Mouse (Mus musculus) midbrain, postnatal 0 days (tissue): ENCODE data around the gene Spred1. TPM values are rescaled to one million over a fixed set of nuclear protein-coding genes. Genes with fewer than 3 reads are reported as not detected.
"Not testable (repeated sequence)": the region's sequence is repeated elsewhere in the genome, so short reads cannot be mapped to it uniquely, and the experiment has no call there.

Source experiments
- ATAC-seq: fragments of 200-750 bp; cut with Nextera tagmentation; 2 replicates; pipeline ENCODE4 v1.8.0; 2017; ENCODE audit warnings: moderate number of reproducible peaks, mild to moderate bottlenecking, moderate TSS enrichment, moderate library complexity; ENCODE audit not compliant: low FRiP score
- DNase-seq: peaks from one replicate; pipeline ENCODE4 v3.0.0-alpha.2; 2015; ENCODE audit warnings: low spot score
- H3K27ac ChIP-seq: fragments of 300-500 bp; sonication (generic); 2 replicates; pipeline ENCODE4 v1.5.1; 2014; ENCODE audit warnings: low read depth, mild to moderate bottlenecking, low read length, mixed read lengths
- H3K27me3 ChIP-seq: fragments of 300-500 bp; sonication (generic); 2 replicates; pipeline ENCODE4 v1.6.1; 2014; ENCODE audit warnings: low read length, control low read depth, mixed read lengths; ENCODE audit not compliant: insufficient read depth
- H3K36me3 ChIP-seq: fragments of 300-500 bp; sonication (generic); 2 replicates; pipeline ENCODE4 v1.6.1; 2014; ENCODE audit warnings: low read length, control low read depth, mixed read lengths; ENCODE audit not compliant: insufficient read depth
- H3K4me1 ChIP-seq: fragments of 300-500 bp; sonication (generic); 2 replicates; pipeline ENCODE4 v1.6.1; 2014; ENCODE audit warnings: mild to moderate bottlenecking, control low read depth, antibody characterized with exemption, low read length, mixed read lengths; ENCODE audit not compliant: insufficient read depth
- H3K4me2 ChIP-seq: fragments of 300-500 bp; sonication (generic); 2 replicates; pipeline ENCODE4 v1.6.1; 2014; ENCODE audit warnings: low read depth, mild to moderate bottlenecking, low read length, mixed read lengths; ENCODE audit not compliant: poor library complexity, severe bottlenecking
- H3K4me3 ChIP-seq: fragments of 300-500 bp; sonication (generic); 2 replicates; pipeline ENCODE4 v1.5.1; 2014; ENCODE audit warnings: low read depth, mild to moderate bottlenecking, low read length, moderate library complexity
- H3K9ac ChIP-seq: fragments of 300-500 bp; sonication (generic); replicated peaks from 2 replicates; pipeline ENCODE4 v1.6.1; 2014; ENCODE audit warnings: mild to moderate bottlenecking, low read length, moderate library complexity, mixed read lengths; ENCODE audit not compliant: poor library complexity, severe bottlenecking
- H3K9me3 ChIP-seq: fragments of 300-500 bp; sonication (generic); 2 replicates; pipeline ENCODE4 v1.6.1; 2016; ENCODE audit warnings: low read length, control low read depth
- CTCF ChIP-seq: IDR thresholded peaks from 2 replicates; pipeline ENCODE4 v1.5.1; 2016; ENCODE audit warnings: antibody characterized with exemption, mild to moderate bottlenecking
- WGBS: fragments of 180-500 bp; shearing (Covaris S2); extraction: QIAGEN DNeasy Blood & Tissue Kit; methylation state at CpG from one replicate; pipeline ENCODE4 v1.1.7; 2014; 5-methylcytosine and 5-hydroxymethylcytosine counted together
- polyA plus RNA-seq: library from polyadenylated mRNA; unstranded; fragments of >200 nt; fragmentation: Nextera tagmentation; extraction: Ambion mirVana; gene quantifications from 2 replicates; pipeline ENCODE4 v1.2.1, GENCODE M21; 2015
- total RNA-seq: library from RNA; depleted of rRNA; stranded (reverse); fragments of >200 nt; gene quantifications from 2 replicates; pipeline ENCODE4 v1.2.3, GENCODE M21; 2014

The Spred1 gene
- total and polyA plus RNA-seq, 2 experiments from 2014 or later, result 12.9 to 46.7 TPM

DNA sequence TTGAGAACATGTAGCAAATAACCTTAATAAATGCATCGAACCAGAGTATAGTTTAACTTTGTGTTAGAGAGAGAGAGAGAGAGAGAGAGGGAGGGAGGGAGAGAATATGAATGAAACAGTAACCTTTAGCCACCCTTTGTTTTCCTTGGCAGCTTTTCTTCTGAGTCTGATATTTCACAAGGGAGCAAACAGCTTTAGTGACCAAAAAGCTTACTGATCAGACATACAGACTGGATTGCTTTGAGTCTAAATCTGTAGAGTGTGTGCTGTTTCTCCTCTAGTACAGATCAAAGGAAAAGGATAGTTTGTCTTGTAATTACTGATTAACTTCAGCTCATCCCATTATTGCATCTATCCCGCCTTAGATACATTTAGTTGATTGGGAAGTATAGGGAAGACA, 8.0 kb downstream of the Spred1 start:
- Histone ChIP-seq H3K27me3 (no peaks in the 10 kb centered on the region), H3K4me2 (no peak overlapping the region), H3K9me3 (no peaks in the 10 kb centered on the region), H3K4me1 (no peaks in the 10 kb centered on the region; the same call in 1 of the 2 replicates), H3K36me3 (no peaks in the 10 kb centered on the region), H3K9ac (no peak overlapping the region), H3K27ac (no peak overlapping the region), H3K4me3 (no peak overlapping the region)
- 92% methylated on average over 2 of the region's 2 CpGs for WGBS
- no peak for TF ChIP-seq CTCF
- DNase-seq, result no peak
- ATAC-seq, result no peak

DNA sequence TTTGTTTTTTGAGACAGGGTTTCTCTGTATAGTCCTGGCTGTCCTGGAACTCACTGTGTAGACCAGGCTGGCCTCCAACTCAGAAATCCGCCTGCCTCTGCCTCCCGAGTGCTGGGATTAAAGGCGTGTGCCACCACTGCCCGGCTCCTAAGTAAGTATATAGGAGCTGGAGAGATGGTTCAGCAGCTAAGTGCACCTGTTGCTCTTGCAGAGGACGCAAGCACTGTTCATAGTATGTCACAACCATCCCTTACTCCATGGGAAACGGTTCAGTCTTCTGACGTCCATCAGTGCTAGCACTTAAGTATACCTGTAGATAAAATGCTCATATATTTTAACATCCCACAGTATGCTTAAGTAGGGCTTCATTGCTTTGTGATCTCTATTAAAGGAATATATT, 9.9 kb downstream of the Spred1 start:
- not testable (repeated sequence) for ATAC-seq, H3K36me3 ChIP-seq, H3K27me3 ChIP-seq, H3K4me1 ChIP-seq, DNase-seq, H3K27ac ChIP-seq, H3K4me2 ChIP-seq, H3K9ac ChIP-seq, H3K9me3 ChIP-seq, H3K4me3 ChIP-seq
- 93% methylated on average over 7 of the region's 7 CpGs for WGBS

DNA sequence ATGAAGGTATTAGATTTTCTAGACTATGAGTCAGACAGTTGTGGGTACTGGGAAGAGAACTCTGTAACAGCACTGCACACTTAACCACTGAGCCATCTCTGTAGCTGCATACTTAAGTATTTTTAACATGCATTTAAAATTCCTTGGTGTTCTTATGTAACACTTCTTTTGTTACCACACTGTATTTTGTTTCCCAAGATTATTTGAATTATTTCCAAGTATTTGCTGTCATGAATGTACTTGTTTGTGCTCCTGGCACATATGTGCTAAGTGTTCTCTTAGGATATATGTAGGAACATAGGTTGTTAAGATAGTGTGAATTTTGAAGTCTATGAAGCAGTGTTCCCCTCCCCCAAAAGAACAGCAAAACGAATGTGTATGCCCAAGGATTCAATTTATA, 10.7 kb downstream of the Spred1 start:
- H3K9ac ChIP-seq, result no peak overlapping the region
- no peak overlapping the region for H3K4me2 ChIP-seq
- H3K27me3 ChIP-seq, result no peaks in the 10 kb centered on the region
- H3K4me1 ChIP-seq, result no peaks in the 10 kb centered on the region
- no peak for TF ChIP-seq CTCF
- DNase-seq (no peak), ATAC-seq (no peak)
- no peaks in the 10 kb centered on the region for H3K36me3 ChIP-seq
- H3K27ac ChIP-seq, result no peak overlapping the region
- H3K9me3 ChIP-seq, result no peaks in the 10 kb centered on the region
- WGBS, result 62% methylated on average over 1 of the region's 1 CpGs
- H3K4me3 ChIP-seq, result no peak overlapping the region

DNA sequence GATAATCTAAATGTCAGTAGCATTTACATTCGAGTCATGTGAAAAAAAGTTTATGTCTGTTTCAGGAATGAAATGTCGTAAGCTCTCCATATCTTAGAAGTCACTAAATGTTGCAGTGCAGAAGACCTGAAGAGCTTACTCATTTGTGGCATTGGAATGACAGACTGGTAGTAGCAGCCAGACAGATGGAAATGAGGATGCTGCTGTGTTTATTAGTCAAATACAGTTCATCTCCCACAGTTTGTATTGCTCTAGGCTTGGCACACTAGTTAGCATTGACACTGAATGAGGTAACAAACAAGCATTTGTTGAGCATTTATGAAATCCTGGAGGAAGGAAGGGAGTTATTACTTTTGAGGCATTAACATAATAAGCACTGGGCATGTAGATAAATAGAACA, 12.4 kb downstream of the Spred1 start:
- 88% methylated on average over 2 of the region's 2 CpGs for WGBS
- no peak for TF ChIP-seq CTCF
- ATAC-seq, result no peak

DNA sequence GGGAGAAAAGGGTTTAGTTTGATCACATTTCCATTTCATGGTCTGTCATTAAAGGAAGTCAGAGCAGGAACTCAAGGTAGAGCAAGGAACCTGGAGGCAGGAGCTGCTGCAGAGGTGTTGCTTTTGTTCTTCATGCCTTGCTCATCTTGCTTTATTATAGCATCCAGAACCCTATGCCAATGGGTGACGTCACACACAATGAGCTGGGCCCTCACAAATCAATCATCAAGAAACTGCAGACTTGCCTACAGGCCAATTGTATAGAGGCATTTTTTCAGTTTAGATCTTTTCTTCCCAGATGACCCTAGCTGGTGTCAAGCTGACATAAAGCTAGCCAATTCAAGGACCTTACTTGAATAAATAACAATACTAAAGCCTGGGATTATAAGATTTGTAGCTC, 16.6 kb downstream of the Spred1 start:
- H3K27me3 ChIP-seq, result no peaks in the 10 kb centered on the region
- 30% methylated on average over 1 of the region's 1 CpGs for WGBS

More for the DNA sequence above, 12.4 kb downstream of the Spred1 start:
- no peaks in the 10 kb centered on the region for H3K27me3 ChIP-seq
- no peak overlapping the region for H3K4me3 ChIP-seq
- H3K9ac ChIP-seq, result no peak overlapping the region
- H3K27ac ChIP-seq, result no peak overlapping the region
- no peak for DNase-seq
- no peaks in the 10 kb centered on the region for H3K4me1 ChIP-seq
- H3K9me3 ChIP-seq, result no peaks in the 10 kb centered on the region
- no peak overlapping the region for H3K4me2 ChIP-seq
- no peaks in the 10 kb centered on the region for H3K36me3 ChIP-seq

DNA sequence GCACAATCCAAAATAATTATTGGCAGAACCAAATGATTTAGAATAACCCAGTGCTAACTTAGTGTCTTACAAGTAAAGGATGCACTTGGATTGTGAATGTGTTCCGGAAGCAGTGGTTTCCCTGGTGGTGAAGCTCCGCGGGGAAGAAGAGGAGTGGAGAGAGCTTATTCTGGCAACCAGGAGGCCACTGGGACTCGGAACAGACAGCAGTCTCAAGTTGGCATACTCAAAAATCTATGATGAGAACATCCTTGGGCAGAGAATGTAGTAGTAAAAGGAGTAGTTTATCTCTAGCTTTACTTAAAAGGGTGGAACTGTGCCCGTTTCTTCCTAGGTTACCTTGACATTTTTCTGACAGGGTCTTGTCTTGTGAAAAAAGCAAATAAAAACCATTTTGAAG, 17.8 kb downstream of the Spred1 start:
- Histone ChIP-seq H3K4me3 (no peak overlapping the region), H3K27ac (no peak overlapping the region), H3K4me2 (no peak overlapping the region), H3K27me3 (no peaks in the 10 kb centered on the region), H3K36me3 (no peaks in the 10 kb centered on the region), H3K9ac (no peak overlapping the region), H3K9me3 (no peaks in the 10 kb centered on the region), H3K4me1 (0 out of 2 replicates have a peak, but pooled peaks cover 4% of the 10 kb centered on the region)
- no peak for TF ChIP-seq CTCF
- DNase-seq (no peak), ATAC-seq (no peak)
- WGBS, result 85% methylated on average over 5 of the region's 5 CpGs

More for the DNA sequence above, 16.6 kb downstream of the Spred1 start:
- Histone ChIP-seq H3K4me3 (no peak overlapping the region), H3K4me1 (0 out of 2 replicates have a peak, but pooled peaks cover 4% of the 10 kb centered on the region), H3K36me3 (no peaks in the 10 kb centered on the region), H3K27ac (no peak overlapping the region), H3K9me3 (no peaks in the 10 kb centered on the region), H3K9ac (no peak overlapping the region), H3K4me2 (no peak overlapping the region)
- no peak for DNase-seq
- no peak for TF ChIP-seq CTCF
- no peak for ATAC-seq
